Mouse (Mus musculus): ENCODE measurements around the gene A830018L16Rik. TPM values are rescaled to one million over a fixed set of nuclear protein-coding genes. Genes with fewer than 3 reads are reported as not detected.
A peak's percentile ranks its signal among the peaks of the same experiment; 100 is the strongest.

The A830018L16Rik gene
- polyA plus RNA-seq, 1 experiment from 2014 or later: 0.73 TPM

DNA sequence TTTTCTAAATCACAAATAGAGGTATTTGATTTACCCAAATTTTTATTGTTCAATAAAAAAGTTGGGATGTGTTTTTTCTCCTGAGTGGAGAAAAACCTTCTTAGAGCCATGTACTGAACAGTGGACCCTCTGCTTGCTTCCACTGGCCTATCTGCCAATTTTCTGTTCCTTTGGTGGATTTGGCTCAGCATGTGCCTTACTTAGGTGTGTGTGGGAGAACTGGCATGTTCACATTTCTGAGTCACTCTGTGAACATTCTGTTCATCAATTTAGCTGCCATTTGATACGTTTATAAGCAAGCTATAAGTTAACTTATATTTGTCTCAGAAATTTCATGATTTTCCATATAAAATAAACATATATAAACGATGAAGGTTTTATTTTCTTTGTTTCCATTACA, 159.6 kb downstream of the A830018L16Rik start:
- Histone ChIP-seq H3K4me3 (ENCODE audit: low read length) (no peak overlapping the region), H3K4me1 (replicated peaks; ENCODE audit: control insufficient read depth, insufficient read depth, low read length) (no peaks in the 10 kb centered on the region), H3K4me2 (ENCODE audit: low read depth, low read length) (no peak overlapping the region), H3K27ac (ENCODE audit: low read length) (no peak overlapping the region), H3K36me3 (ENCODE audit: control insufficient read depth, insufficient read depth, low read length) (no peaks in the 10 kb centered on the region), H3K9me3 (ENCODE audit: control insufficient read depth, low read length) (no peaks in the 10 kb centered on the region), H3K27me3 (ENCODE audit: control insufficient read depth, insufficient read depth, low read depth, low read length) (no peaks in the 10 kb centered on the region), H3K9ac (ENCODE audit: low read length) (no peak overlapping the region)
- no peak for ATAC-seq (ENCODE audit: low read depth)
- 58% methylated on average over 2 of the region's 2 CpGs for WGBS

DNA sequence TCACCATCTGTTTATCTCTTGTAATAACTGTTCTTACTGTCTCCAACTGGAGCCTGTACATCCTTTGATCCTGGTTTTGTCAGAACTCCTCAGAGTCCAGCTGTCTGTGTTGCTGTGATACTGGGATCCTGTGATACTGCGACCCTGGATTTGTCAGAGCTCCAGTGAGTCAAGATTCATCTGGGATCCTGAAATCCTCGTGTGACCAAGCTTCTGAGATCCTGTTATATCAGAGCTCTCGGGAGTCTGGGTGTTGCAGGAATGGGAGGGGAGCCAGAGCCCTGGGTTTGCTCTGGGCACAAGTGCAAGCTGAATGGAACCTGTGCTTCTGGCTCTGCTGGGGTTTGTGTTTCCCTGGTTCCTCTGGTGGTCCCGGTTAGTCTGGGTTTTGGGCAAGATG, 166.1 kb downstream of the A830018L16Rik start:
- WGBS: 51% methylated on average over 4 of the region's 4 CpGs
- Histone ChIP-seq H3K9ac (ENCODE audit: low read length) (no peak overlapping the region), H3K4me3 (ENCODE audit: low read length) (no peak overlapping the region), H3K4me1 (replicated peaks; ENCODE audit: control insufficient read depth, insufficient read depth, low read length) (no peaks in the 10 kb centered on the region), H3K9me3 (ENCODE audit: control insufficient read depth, low read length) (no peaks in the 10 kb centered on the region), H3K27me3 (ENCODE audit: control insufficient read depth, insufficient read depth, low read depth, low read length) (no peaks in the 10 kb centered on the region), H3K4me2 (ENCODE audit: low read depth, low read length) (no peak overlapping the region), H3K36me3 (ENCODE audit: control insufficient read depth, insufficient read depth, low read length) (no peaks in the 10 kb centered on the region), H3K27ac (ENCODE audit: low read length) (no peak overlapping the region)
- ATAC-seq (ENCODE audit: low read depth): no peak

DNA sequence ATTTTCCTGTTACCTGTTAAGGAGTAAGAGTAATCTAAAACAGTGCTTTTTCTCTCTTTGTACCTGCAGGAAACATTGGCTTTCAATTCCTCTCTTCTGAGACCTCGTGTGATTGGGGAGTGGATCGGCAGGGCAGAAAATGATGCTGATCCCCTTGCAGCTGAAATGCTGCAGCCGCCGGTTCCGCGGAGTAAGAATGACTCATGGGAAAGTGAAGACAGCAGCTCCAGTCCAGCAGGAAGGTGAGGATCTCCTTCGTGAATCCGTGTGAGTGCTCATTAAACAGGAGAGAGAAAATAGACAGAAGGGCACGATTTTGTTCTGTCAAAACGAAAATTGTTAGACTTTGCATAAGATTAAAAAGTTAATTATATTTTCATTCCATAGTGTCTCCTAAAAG, 174.4 kb downstream of the A830018L16Rik start:
- H3K9ac ChIP-seq (ENCODE audit: low read length): no peak overlapping the region
- WGBS: 64% methylated on average over 10 of the region's 10 CpGs

DNA sequence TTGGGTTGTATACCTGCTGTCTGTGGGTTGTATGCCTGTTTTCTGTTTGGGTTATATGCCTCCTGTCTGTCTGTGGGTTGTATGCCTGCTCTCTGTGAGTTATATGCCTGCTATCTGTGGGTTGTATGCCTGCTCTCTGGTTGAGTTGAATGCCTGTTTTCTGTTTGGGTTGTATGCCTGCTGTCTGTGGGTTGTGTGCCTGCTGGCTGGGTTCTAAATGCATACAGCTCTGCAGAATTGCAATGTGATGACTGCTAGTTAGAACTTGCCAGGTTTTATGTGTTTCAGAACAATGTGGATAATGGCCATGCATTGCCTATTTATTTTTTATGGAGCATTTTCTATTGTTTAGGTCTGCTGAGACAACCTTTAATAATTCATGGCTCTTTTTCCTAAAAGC, 236.2 kb downstream of the A830018L16Rik start:
- H3K9ac ChIP-seq (ENCODE audit: low read length): no peak overlapping the region
- no peak for ATAC-seq (ENCODE audit: low read depth)
- H3K27ac ChIP-seq (ENCODE audit: low read length): no peak overlapping the region
- H3K4me3 ChIP-seq (ENCODE audit: low read length): no peak overlapping the region
- H3K36me3 ChIP-seq (ENCODE audit: control insufficient read depth, insufficient read depth, low read length): no peaks in the 10 kb centered on the region
- no peaks in the 10 kb centered on the region for H3K27me3 ChIP-seq (ENCODE audit: control insufficient read depth, insufficient read depth, low read depth, low read length)
- H3K9me3 ChIP-seq (ENCODE audit: control insufficient read depth, low read length): no peaks in the 10 kb centered on the region
- H3K4me2 ChIP-seq (ENCODE audit: low read depth, low read length): no peak overlapping the region
- no peaks in the 10 kb centered on the region for H3K4me1 ChIP-seq (replicated peaks; ENCODE audit: control insufficient read depth, insufficient read depth, low read length)

More for the DNA sequence above, 174.4 kb downstream of the A830018L16Rik start:
- Histone ChIP-seq H3K27ac (ENCODE audit: low read length) (no peak overlapping the region), H3K36me3 (ENCODE audit: control insufficient read depth, insufficient read depth, low read length) (no peaks in the 10 kb centered on the region), H3K9me3 (ENCODE audit: control insufficient read depth, low read length) (no peaks in the 10 kb centered on the region), H3K4me1 (replicated peaks; ENCODE audit: control insufficient read depth, insufficient read depth, low read length) (no peaks in the 10 kb centered on the region), H3K4me3 (ENCODE audit: low read length) (no peak overlapping the region), H3K4me2 (ENCODE audit: low read depth, low read length) (no peak overlapping the region), H3K27me3 (ENCODE audit: control insufficient read depth, insufficient read depth, low read depth, low read length) (no peaks in the 10 kb centered on the region)
- no peak for ATAC-seq (ENCODE audit: low read depth)

DNA sequence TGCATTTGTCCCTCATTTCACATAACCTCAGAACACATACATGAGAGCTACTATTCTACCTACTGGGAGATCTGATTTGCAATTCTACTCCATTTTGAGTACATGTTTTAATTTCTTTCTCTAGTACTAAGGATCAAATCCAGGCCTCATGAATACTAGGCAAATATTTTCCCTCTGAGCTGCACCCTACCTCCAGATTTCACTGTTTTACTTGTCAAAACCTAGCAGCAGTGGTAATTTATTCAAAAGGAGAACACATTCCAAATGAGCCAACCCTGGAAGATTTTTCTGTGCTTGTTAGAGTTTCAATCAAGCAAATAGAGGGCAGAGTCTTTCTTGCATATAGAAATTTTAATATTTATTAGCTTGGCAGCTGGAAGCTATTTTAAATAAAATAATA, 238.9 kb downstream of the A830018L16Rik start:
- no peak overlapping the region for H3K4me2 ChIP-seq (ENCODE audit: low read depth, low read length)
- H3K4me3 ChIP-seq (ENCODE audit: low read length): no peak overlapping the region
- H3K36me3 ChIP-seq (ENCODE audit: control insufficient read depth, insufficient read depth, low read length): no peaks in the 10 kb centered on the region
- H3K4me1 ChIP-seq (replicated peaks; ENCODE audit: control insufficient read depth, insufficient read depth, low read length): no peaks in the 10 kb centered on the region
- no peaks in the 10 kb centered on the region for H3K27me3 ChIP-seq (ENCODE audit: control insufficient read depth, insufficient read depth, low read depth, low read length)
- H3K9me3 ChIP-seq (ENCODE audit: control insufficient read depth, low read length): no peaks in the 10 kb centered on the region
- ATAC-seq (ENCODE audit: low read depth): no peak
- no peak overlapping the region for H3K27ac ChIP-seq (ENCODE audit: low read length)
- no peak overlapping the region for H3K9ac ChIP-seq (ENCODE audit: low read length)

DNA sequence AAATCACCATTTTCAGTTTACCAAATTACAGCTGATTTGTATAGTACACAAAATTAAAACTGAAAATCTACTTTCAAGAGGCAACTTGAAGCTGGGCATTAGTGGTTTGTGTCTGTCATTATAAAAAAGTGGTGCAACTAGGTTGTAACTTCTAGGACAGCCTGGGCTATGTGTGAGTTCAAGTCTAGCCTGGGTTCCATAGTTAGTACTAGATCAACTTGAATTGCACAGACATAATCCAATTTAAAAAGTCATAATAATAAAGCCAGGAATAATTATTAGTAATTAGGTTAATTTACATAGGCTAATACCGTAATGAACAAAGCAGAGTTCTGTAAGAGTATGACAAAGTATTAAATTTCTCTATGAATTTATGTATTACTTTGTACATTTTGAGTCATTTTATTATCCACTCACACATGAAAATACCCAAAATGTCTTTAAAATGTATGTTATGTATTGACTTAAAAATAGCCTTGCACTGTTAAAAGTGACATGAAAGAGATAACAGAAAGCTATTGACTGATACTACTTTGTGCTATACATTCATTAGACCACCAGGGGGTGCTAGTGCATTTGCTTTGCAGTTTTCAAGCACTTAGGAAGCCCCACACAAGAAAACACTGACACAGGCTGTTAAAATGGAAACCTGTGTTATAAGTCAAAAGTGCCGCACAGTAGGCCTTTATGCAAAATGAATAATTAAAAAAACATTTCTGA, 243.6 kb downstream of the A830018L16Rik start:
- H3K4me1 ChIP-seq (replicated peaks; ENCODE audit: control insufficient read depth, insufficient read depth, low read length): no peaks in the 10 kb centered on the region
- H3K4me3 ChIP-seq (ENCODE audit: low read length): no peak overlapping the region
- H3K4me2 ChIP-seq (ENCODE audit: low read depth, low read length): no peak overlapping the region
- H3K9me3 ChIP-seq (ENCODE audit: control insufficient read depth, low read length): no peaks in the 10 kb centered on the region
- no peak overlapping the region for H3K27ac ChIP-seq (ENCODE audit: low read length)
- H3K27me3 ChIP-seq (ENCODE audit: control insufficient read depth, insufficient read depth, low read depth, low read length): no peaks in the 10 kb centered on the region
- ATAC-seq (ENCODE audit: low read depth): peak; percentile 59; the same call in 1 of the 2 replicates
- H3K9ac ChIP-seq (ENCODE audit: low read length): no peak overlapping the region
- H3K36me3 ChIP-seq (ENCODE audit: control insufficient read depth, insufficient read depth, low read length): no peaks in the 10 kb centered on the region
- WGBS: 53% methylated on average over 2 of the region's 2 CpGs

DNA sequence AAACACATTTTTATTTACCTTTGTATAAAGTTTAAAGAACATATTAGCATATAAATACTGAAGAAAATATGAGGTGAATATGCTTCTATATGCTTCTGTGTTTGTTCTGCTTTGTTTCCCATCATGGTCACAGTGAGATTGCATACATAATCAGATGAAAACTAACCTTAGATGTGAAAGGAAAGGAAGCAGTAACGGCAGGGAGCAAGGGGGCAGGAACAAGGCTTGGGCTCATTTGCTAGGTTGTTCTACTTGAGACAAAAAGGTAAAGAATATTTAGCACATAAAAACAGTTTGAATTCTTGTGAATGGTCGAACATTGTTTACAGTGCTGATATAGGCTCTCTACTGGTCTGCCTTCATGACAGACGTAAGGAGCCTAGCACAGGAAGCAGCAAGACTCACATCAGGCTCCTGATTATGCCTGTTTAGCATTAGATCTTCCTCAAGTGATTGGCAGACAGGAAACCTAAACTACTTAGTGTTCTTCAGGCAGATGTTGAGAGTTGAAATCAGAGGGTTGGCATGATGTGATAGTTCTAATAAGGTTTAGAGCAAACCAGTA, 244.2 kb downstream of the A830018L16Rik start:
- Histone ChIP-seq H3K27ac (ENCODE audit: low read length) (no peak overlapping the region), H3K4me2 (ENCODE audit: low read depth, low read length) (no peak overlapping the region)
- no peak for ATAC-seq (ENCODE audit: low read depth)

DNA sequence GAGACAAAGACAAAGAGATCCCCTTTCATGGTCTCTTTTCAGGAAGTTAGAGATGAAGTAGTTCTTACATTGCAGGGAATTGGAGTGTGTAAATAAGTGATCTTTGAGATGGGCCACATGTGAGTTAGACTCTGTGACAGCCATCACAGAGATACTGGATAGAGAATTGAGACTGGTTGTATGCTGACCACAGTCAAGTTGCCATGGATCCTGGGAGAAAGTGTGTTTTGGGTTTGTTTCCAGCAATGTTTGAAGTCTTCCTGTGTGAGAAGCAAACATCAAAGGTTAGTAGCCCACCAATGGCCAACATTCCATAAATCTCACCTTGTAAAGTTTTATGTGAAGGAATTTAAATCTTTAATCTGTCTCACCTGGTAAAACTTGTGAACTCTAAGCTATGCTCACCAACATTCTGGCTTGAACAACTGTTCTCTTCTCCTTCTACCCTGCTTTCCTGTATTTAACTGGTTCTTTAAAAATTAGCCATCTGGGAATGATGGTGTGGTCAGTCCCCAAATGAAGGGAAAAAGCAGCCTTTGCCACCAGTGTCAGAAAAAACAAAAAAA, 330.9 kb downstream of the A830018L16Rik start:
- H3K9me3 ChIP-seq (ENCODE audit: control insufficient read depth, low read length): no peaks in the 10 kb centered on the region
- H3K4me2 ChIP-seq (ENCODE audit: low read depth, low read length): no peak overlapping the region
- H3K36me3 ChIP-seq (ENCODE audit: control insufficient read depth, insufficient read depth, low read length): no peaks in the 10 kb centered on the region
- ATAC-seq (ENCODE audit: low read depth): no peak
- H3K27ac ChIP-seq (ENCODE audit: low read length): no peak overlapping the region
- H3K27me3 ChIP-seq (ENCODE audit: control insufficient read depth, insufficient read depth, low read depth, low read length): no peaks in the 10 kb centered on the region
- H3K4me1 ChIP-seq (replicated peaks; ENCODE audit: control insufficient read depth, insufficient read depth, low read length): no peaks in the 10 kb centered on the region
- no peak overlapping the region for H3K4me3 ChIP-seq (ENCODE audit: low read length)
- no peak overlapping the region for H3K9ac ChIP-seq (ENCODE audit: low read length)

More for the DNA sequence above, 244.2 kb downstream of the A830018L16Rik start:
- Histone ChIP-seq H3K4me1 (replicated peaks; ENCODE audit: control insufficient read depth, insufficient read depth, low read length) (no peaks in the 10 kb centered on the region), H3K4me3 (ENCODE audit: low read length) (no peak overlapping the region), H3K36me3 (ENCODE audit: control insufficient read depth, insufficient read depth, low read length) (no peaks in the 10 kb centered on the region), H3K9me3 (ENCODE audit: control insufficient read depth, low read length) (no peaks in the 10 kb centered on the region), H3K27me3 (ENCODE audit: control insufficient read depth, insufficient read depth, low read depth, low read length) (no peaks in the 10 kb centered on the region), H3K9ac (ENCODE audit: low read length) (no peak overlapping the region)
- WGBS: 32% methylated on average over 3 of the region's 3 CpGs

DNA sequence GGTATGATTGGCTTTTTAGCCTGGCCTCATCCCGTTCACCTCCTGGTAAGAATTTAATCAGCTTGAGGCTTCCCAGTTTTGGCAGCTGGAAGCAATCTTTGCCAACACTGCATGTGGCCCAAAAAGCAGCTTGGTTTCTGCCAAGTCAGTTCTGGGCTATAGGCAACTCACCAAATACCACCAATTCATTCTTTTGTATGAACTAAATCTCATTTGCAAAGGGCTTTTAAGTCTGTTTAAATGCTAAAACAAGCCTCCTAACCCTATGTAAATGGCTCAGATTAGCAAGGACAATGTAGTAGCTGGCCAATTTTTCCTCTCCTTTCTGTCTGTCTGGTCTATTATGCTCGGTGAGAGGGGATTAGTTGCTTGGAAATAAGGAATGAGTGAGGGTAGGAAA, 334.5 kb downstream of the A830018L16Rik start:
- WGBS: 35% methylated on average over 2 of the region's 2 CpGs
- no peak overlapping the region for H3K9ac ChIP-seq (ENCODE audit: low read length)
- H3K9me3 ChIP-seq (ENCODE audit: control insufficient read depth, low read length): no peaks in the 10 kb centered on the region
- H3K36me3 ChIP-seq (ENCODE audit: control insufficient read depth, insufficient read depth, low read length): no peaks in the 10 kb centered on the region
- no peaks in the 10 kb centered on the region for H3K4me1 ChIP-seq (replicated peaks; ENCODE audit: control insufficient read depth, insufficient read depth, low read length)
- ATAC-seq (ENCODE audit: low read depth): no peak
- no peak overlapping the region for H3K4me3 ChIP-seq (ENCODE audit: low read length)
- H3K27ac ChIP-seq (ENCODE audit: low read length): no peak overlapping the region
- H3K4me2 ChIP-seq (ENCODE audit: low read depth, low read length): no peak overlapping the region
- no peaks in the 10 kb centered on the region for H3K27me3 ChIP-seq (ENCODE audit: control insufficient read depth, insufficient read depth, low read depth, low read length)
